Mouse (Mus musculus) forebrain, embryonic 10.5 days (tissue): ENCODE measurements around the gene Ywhab. TPM values are rescaled to one million over a fixed set of nuclear protein-coding genes. Genes with fewer than 3 reads are reported as not detected.
A peak's percentile ranks its signal among the peaks of the same experiment; 100 is the strongest.

Experiments
- DNase-seq: peaks from one replicate; pipeline ENCODE4 v3.0.0-alpha.2; 2017; ENCODE audit warnings: low spot score; ENCODE audit errors: extremely low spot score
- H3K27ac ChIP-seq: fragments of 300-500 bp; sonication (generic); 2 replicates; pipeline ENCODE4 v1.5.1; 2016; ENCODE audit warnings: mild to moderate bottlenecking
- H3K27me3 ChIP-seq: fragments of 300-500 bp; sonication (generic); 2 replicates; pipeline ENCODE4 v1.6.1; 2016; ENCODE audit warnings: mild to moderate bottlenecking; ENCODE audit not compliant: poor library complexity, severe bottlenecking
- H3K36me3 ChIP-seq: fragments of 300-500 bp; sonication (generic); replicated peaks from 2 replicates; pipeline ENCODE4 v1.6.1; 2016; ENCODE audit warnings: mild to moderate bottlenecking, moderate library complexity
- H3K4me1 ChIP-seq: fragments of 300-500 bp; sonication (generic); 2 replicates; pipeline ENCODE4 v1.6.1; 2016
- H3K4me3 ChIP-seq: fragments of 300-500 bp; sonication (generic); 2 replicates; pipeline ENCODE4 v1.5.1; 2016; ENCODE audit warnings: mild to moderate bottlenecking, moderate library complexity
- H3K9me3 ChIP-seq: fragments of 300-500 bp; sonication (generic); 2 replicates; pipeline ENCODE4 v1.6.1; 2016; ENCODE audit warnings: mild to moderate bottlenecking, moderate library complexity
- WGBS: fragments of 180-500 bp; shearing (Covaris S2); methylation state at CpG from one replicate; pipeline ENCODE4 v1.1.7; 2016; 5-methylcytosine and 5-hydroxymethylcytosine counted together
- polyA plus RNA-seq: library from polyadenylated mRNA; unstranded; fragments of >200 nt; fragmentation: Nextera tagmentation; extraction: Ambion mirVana; gene quantifications from 2 replicates; pipeline ENCODE4 v1.2.1, GENCODE M21; 2016

Ywhab gene
- polyA plus RNA-seq, 1 experiment from 2014 or later: 308 TPM

GRCm38 (mm10) chr2:163992871-163993270, 1.9 kb upstream of the Ywhab start:
- H3K9me3 ChIP-seq: no peaks in the 10 kb centered on the region
- 96% methylated on average over 2 of the region's 2 CpGs for WGBS
- H3K27ac ChIP-seq: no peak overlapping the region
- H3K4me1 ChIP-seq: peaks cover 31% of the 10 kb centered on the region
- H3K27me3 ChIP-seq: no peaks in the 10 kb centered on the region
- DNase-seq: no peak
- H3K4me3 ChIP-seq: no peak overlapping the region
- H3K36me3 ChIP-seq: peaks cover 10% of the 10 kb centered on the region

- H3K36me3 ChIP-seq: peaks cover 29% of the 10 kb centered on the region
- no peaks in the 10 kb centered on the region for H3K9me3 ChIP-seq
- H3K4me1 ChIP-seq: peaks cover 31% of the 10 kb centered on the region
- H3K27me3 ChIP-seq: no peaks in the 10 kb centered on the region
- WGBS: under 1% methylated on average over 78 of the region's 79 CpGs
- peak; percentile 95 for DNase-seq
- peak overlapping the region; percentile 94 for H3K27ac ChIP-seq
- peak overlapping the region; percentile 98 for H3K4me3 ChIP-seq
Observed at GRCm38 (mm10) chr2:163994977-163995862, 460 bp downstream of the Ywhab start.

GRCm38 (mm10) chr2:163996275-163996674, 1.5 kb downstream of the Ywhab start:
- DNase-seq: no peak
- Histone ChIP-seq H3K27ac (peak overlapping the region; percentile 94; the same call in 1 of the 2 replicates), H3K9me3 (no peaks in the 10 kb centered on the region), H3K36me3 (peaks cover 31% of the 10 kb centered on the region), H3K27me3 (no peaks in the 10 kb centered on the region), H3K4me3 (peak overlapping the region; percentile 98), H3K4me1 (peaks cover 31% of the 10 kb centered on the region)
- WGBS: 86% methylated on average over 6 of the region's 6 CpGs

- Histone ChIP-seq H3K9me3 (no peaks in the 10 kb centered on the region), H3K27ac (no peak overlapping the region), H3K36me3 (peaks cover 33% of the 10 kb centered on the region), H3K4me1 (peaks cover 31% of the 10 kb centered on the region), H3K27me3 (no peaks in the 10 kb centered on the region), H3K4me3 (peak overlapping the region; percentile 98; the same call in 1 of the 2 replicates)
- no peak for DNase-seq
- 91% methylated on average over 5 of the region's 5 CpGs for WGBS
Observed at GRCm38 (mm10) chr2:163996899-163997298, 2.1 kb downstream of the Ywhab start.

- H3K36me3 ChIP-seq: peaks cover 38% of the 10 kb centered on the region
- WGBS: 97% methylated on average over 6 of the region's 6 CpGs
Observed at GRCm38 (mm10) chr2:163998981-163999380, 4.2 kb downstream of the Ywhab start.

GRCm38 (mm10) chr2:164002637-164003036, 7.9 kb downstream of the Ywhab start:
- peaks cover 24% of the 10 kb centered on the region for H3K4me1 ChIP-seq
- no peak overlapping the region for H3K4me3 ChIP-seq
- H3K27me3 ChIP-seq: no peaks in the 10 kb centered on the region
- H3K9me3 ChIP-seq: no peaks in the 10 kb centered on the region
- peaks cover 37% of the 10 kb centered on the region for H3K36me3 ChIP-seq
- H3K27ac ChIP-seq: no peak overlapping the region
- 93% methylated on average over 3 of the region's 3 CpGs for WGBS
- DNase-seq: no peak

More at GRCm38 (mm10) chr2:163998981-163999380, 4.2 kb downstream of the Ywhab start:
- H3K9me3 ChIP-seq: no peaks in the 10 kb centered on the region
- H3K27me3 ChIP-seq: no peaks in the 10 kb centered on the region
- H3K4me1 ChIP-seq: peaks cover 32% of the 10 kb centered on the region
- H3K27ac ChIP-seq: no peak overlapping the region
- no peak for DNase-seq
- no peak overlapping the region for H3K4me3 ChIP-seq

GRCm38 (mm10) chr2:164004503-164004902, 9.7 kb downstream of the Ywhab start:
- Histone ChIP-seq H3K27ac (no peak overlapping the region), H3K27me3 (no peaks in the 10 kb centered on the region), H3K4me3 (no peak overlapping the region), H3K9me3 (no peaks in the 10 kb centered on the region), H3K36me3 (peaks cover 22% of the 10 kb centered on the region), H3K4me1 (peaks cover 24% of the 10 kb centered on the region)
- 81% methylated on average over 5 of the region's 5 CpGs for WGBS
- DNase-seq: no peak

GRCm38 (mm10) chr2:164006932-164007331, 12.2 kb downstream of the Ywhab start:
- Histone ChIP-seq H3K27ac (no peak overlapping the region), H3K4me3 (no peak overlapping the region), H3K27me3 (no peaks in the 10 kb centered on the region), H3K36me3 (peaks cover 25% of the 10 kb centered on the region), H3K9me3 (no peaks in the 10 kb centered on the region), H3K4me1 (peaks cover 24% of the 10 kb centered on the region)
- no peak for DNase-seq
- 77% methylated on average over 10 of the region's 10 CpGs for WGBS

- DNase-seq: no peak
- 92% methylated on average over 8 of the region's 8 CpGs for WGBS
- Histone ChIP-seq H3K27ac (no peak overlapping the region), H3K4me3 (no peak overlapping the region), H3K4me1 (peaks cover 24% of the 10 kb centered on the region), H3K27me3 (no peaks in the 10 kb centered on the region), H3K36me3 (peaks cover 31% of the 10 kb centered on the region), H3K9me3 (no peaks in the 10 kb centered on the region)
Observed at GRCm38 (mm10) chr2:164007547-164007946, 12.8 kb downstream of the Ywhab start.

GRCm38 (mm10) chr2:164007987-164008545, 13.3 kb downstream of the Ywhab start:
- H3K4me3 ChIP-seq: no peak overlapping the region
- DNase-seq: no peak
- H3K27me3 ChIP-seq: no peaks in the 10 kb centered on the region
- peaks cover 24% of the 10 kb centered on the region for H3K4me1 ChIP-seq
- WGBS: 91% methylated on average over 2 of the region's 2 CpGs
- no peak overlapping the region for H3K27ac ChIP-seq
- no peaks in the 10 kb centered on the region for H3K9me3 ChIP-seq
- peaks cover 32% of the 10 kb centered on the region for H3K36me3 ChIP-seq

GRCm38 (mm10) chr2:164009227-164009626, 14.5 kb downstream of the Ywhab start:
- WGBS: 90% methylated on average over 6 of the region's 6 CpGs
- Histone ChIP-seq H3K27me3 (no peaks in the 10 kb centered on the region), H3K4me3 (no peak overlapping the region), H3K27ac (no peak overlapping the region), H3K4me1 (peaks cover 20% of the 10 kb centered on the region), H3K36me3 (peaks cover 40% of the 10 kb centered on the region), H3K9me3 (no peaks in the 10 kb centered on the region)
- DNase-seq: no peak

- H3K27ac ChIP-seq: no peak overlapping the region
- WGBS: 89% methylated on average over 5 of the region's 5 CpGs
- H3K9me3 ChIP-seq: no peaks in the 10 kb centered on the region
- H3K4me3 ChIP-seq: no peak overlapping the region
- H3K36me3 ChIP-seq: peaks cover 50% of the 10 kb centered on the region
- peaks cover 13% of the 10 kb centered on the region for H3K4me1 ChIP-seq
- DNase-seq: no peak
- no peaks in the 10 kb centered on the region for H3K27me3 ChIP-seq
Observed at GRCm38 (mm10) chr2:164010496-164010895, 15.7 kb downstream of the Ywhab start.

GRCm38 (mm10) chr2:164010944-164011343, 16.2 kb downstream of the Ywhab start:
- Histone ChIP-seq H3K36me3 (peaks cover 55% of the 10 kb centered on the region), H3K27me3 (no peaks in the 10 kb centered on the region), H3K27ac (no peak overlapping the region), H3K4me3 (no peak overlapping the region), H3K9me3 (no peaks in the 10 kb centered on the region), H3K4me1 (peaks cover 9% of the 10 kb centered on the region)
- DNase-seq: no peak
- 95% methylated on average over 3 of the region's 3 CpGs for WGBS
